Mouse (Mus musculus) limb, embryonic 15.5 days (tissue): ENCODE results near the gene Hdhd5. TPM values are rescaled to one million over a fixed set of nuclear protein-coding genes. Genes with fewer than 3 reads are reported as not detected.

ENCODE experiments used
- ATAC-seq: fragments of 200-750 bp; cut with Nextera tagmentation; 2 replicates; pipeline ENCODE4 v1.8.0; 2017; ENCODE audit warnings: low read depth, moderate TSS enrichment; ENCODE audit not compliant: insufficient number of reproducible peaks, low FRiP score, low TSS enrichment
- H3K27ac ChIP-seq: fragments of 300-500 bp; sonication (generic); 2 replicates; pipeline ENCODE4 v1.5.1; 2015; ENCODE audit warnings: moderate library complexity, mild to moderate bottlenecking, inconsistent platforms
- H3K27me3 ChIP-seq: fragments of 300-500 bp; sonication (generic); 2 replicates; pipeline ENCODE4 v1.6.1; 2015; ENCODE audit warnings: inconsistent platforms
- H3K36me3 ChIP-seq: fragments of 300-500 bp; sonication (generic); 2 replicates; pipeline ENCODE4 v1.6.1; 2015; ENCODE audit warnings: inconsistent platforms
- H3K4me1 ChIP-seq: fragments of 300-500 bp; sonication (generic); 2 replicates; pipeline ENCODE4 v1.6.1; 2015; ENCODE audit warnings: inconsistent platforms
- H3K4me2 ChIP-seq: fragments of 300-500 bp; sonication (generic); 2 replicates; pipeline ENCODE4 v1.6.1; 2015; ENCODE audit warnings: mild to moderate bottlenecking, inconsistent platforms
- H3K4me3 ChIP-seq: fragments of 300-500 bp; sonication (generic); 2 replicates; pipeline ENCODE4 v1.5.1; 2015; ENCODE audit warnings: mild to moderate bottlenecking, inconsistent platforms
- H3K9ac ChIP-seq: fragments of 300-500 bp; sonication (generic); 2 replicates; pipeline ENCODE4 v1.6.1; 2015; ENCODE audit warnings: inconsistent platforms
- H3K9me3 ChIP-seq: fragments of 300-500 bp; sonication (generic); 2 replicates; pipeline ENCODE4 v1.6.1; 2016; ENCODE audit warnings: inconsistent platforms
- WGBS: fragments of 180-500 bp; shearing (Covaris S2); methylation state at CpG from one replicate; pipeline ENCODE4 v1.1.7; 2015; 5-methylcytosine and 5-hydroxymethylcytosine counted together
- polyA plus RNA-seq: library from polyadenylated mRNA; unstranded; fragments of >200 nt; fragmentation: Nextera tagmentation; extraction: Ambion mirVana; gene quantifications from 2 replicates; pipeline ENCODE4 v1.2.1, GENCODE M21; 2015

Gene Hdhd5
- polyA plus RNA-seq, 1 experiment from 2014 or later = 16.2 TPM

GRCm38 (mm10) chr6:120492499-120493373, 38.4 kb downstream of the Hdhd5 start:
- H3K4me1 ChIP-seq = peaks cover 25% of the 10 kb centered on the region
- ATAC-seq = no peak
- WGBS = under 1% methylated on average over 84 of the region's 95 CpGs
- no peaks in the 10 kb centered on the region for H3K9me3 ChIP-seq
- peak overlapping the region; percentile 99 for H3K4me2 ChIP-seq
- H3K27ac ChIP-seq = no peak overlapping the region
- H3K4me3 ChIP-seq = peak overlapping the region; percentile 66
- H3K36me3 ChIP-seq = no peaks in the 10 kb centered on the region
- peak overlapping the region; percentile 37 for H3K9ac ChIP-seq
- H3K27me3 ChIP-seq = peaks cover 45% of the 10 kb centered on the region

DNA sequence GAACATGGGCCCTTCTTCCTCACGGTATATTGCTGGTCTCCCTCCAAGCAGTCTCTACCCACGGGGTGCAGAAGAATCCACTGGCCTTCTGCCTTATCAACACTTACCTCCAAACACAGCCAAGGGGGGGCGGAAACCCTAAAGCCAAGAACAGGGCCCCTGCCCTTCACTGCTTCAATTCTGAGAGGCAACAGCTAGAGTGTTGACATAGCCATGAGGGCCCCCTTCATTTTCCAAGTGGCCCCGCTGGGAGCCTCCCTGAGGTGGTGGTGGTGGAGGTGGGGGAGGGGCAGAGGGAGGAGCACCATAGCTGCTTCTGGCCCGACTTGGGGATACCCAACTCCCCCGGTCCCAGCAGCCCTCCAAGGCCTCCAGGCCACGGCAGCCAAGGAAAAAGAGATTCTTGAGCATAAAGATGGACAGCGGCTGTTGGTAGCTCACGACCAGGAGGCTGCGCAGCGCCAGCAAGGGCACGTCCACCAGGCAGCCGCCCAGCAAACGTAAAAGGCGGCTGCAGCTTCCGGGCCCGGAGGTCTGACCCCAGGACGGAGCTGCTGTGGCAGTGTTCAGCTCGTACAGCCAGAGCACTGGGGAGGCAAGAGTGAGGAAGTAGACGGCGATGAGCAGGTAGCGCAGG, 39.1 kb downstream of the Hdhd5 start:
- WGBS = 13% methylated on average over 22 of the region's 22 CpGs
- Histone ChIP-seq H3K9ac (no peak overlapping the region), H3K27me3 (peaks cover 45% of the 10 kb centered on the region), H3K4me2 (peak overlapping the region; percentile 99), H3K36me3 (no peaks in the 10 kb centered on the region), H3K4me1 (peaks cover 25% of the 10 kb centered on the region), H3K4me3 (peak overlapping the region; percentile 66), H3K9me3 (no peaks in the 10 kb centered on the region), H3K27ac (no peak overlapping the region)
- ATAC-seq = no peak

DNA sequence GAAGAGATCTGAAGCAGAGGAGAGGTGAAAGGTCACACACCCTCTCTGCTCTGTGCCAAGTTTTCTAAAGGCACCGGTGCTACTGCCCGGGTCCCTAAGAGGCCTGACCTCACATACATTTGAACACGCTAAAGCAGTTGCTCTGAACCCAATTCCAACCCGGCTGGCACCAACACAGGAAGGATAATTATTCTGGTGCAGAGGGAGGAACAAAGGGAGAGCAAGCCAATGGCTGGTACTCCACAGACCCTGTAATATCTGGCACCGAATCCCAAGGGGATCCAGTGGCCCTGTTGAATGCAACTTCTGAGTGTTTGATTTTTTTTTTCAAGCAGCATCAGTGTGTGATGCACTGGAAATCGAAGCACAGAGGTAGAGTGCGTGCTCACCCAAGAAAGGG, 40.1 kb downstream of the Hdhd5 start:
- no peak overlapping the region for H3K4me2 ChIP-seq

DNA sequence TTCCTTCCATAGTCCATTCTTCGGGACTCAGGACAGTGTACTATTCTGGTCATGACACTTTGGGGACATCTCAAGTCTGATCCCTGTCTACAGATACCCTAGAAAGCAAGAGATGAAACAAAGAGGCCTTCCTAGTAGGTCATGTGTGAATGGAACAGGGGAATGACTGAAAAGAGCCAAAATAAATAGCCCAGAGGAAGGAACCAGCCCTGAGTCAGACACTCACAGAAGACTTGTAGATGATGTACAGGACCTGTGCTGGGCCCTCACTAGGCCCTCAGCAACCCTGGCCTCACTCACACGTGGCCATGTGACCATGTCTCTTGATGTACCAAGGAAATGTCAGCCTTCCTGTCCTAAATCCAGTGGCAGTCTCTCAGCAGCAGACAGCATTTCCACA, 41.7 kb downstream of the Hdhd5 start:
- ATAC-seq = no peak
- Histone ChIP-seq H3K27ac (no peak overlapping the region), H3K36me3 (no peaks in the 10 kb centered on the region), H3K9ac (no peak overlapping the region), H3K27me3 (peaks cover 41% of the 10 kb centered on the region), H3K4me2 (no peak overlapping the region), H3K4me1 (peaks cover 25% of the 10 kb centered on the region), H3K4me3 (no peak overlapping the region), H3K9me3 (no peaks in the 10 kb centered on the region)
- 45% methylated on average over 2 of the region's 2 CpGs for WGBS

More for the DNA sequence above, 40.1 kb downstream of the Hdhd5 start:
- H3K27me3 ChIP-seq = peaks cover 45% of the 10 kb centered on the region
- 60% methylated on average over 7 of the region's 7 CpGs for WGBS
- no peak overlapping the region for H3K27ac ChIP-seq
- H3K36me3 ChIP-seq = no peaks in the 10 kb centered on the region
- peaks cover 25% of the 10 kb centered on the region for H3K4me1 ChIP-seq
- no peak overlapping the region for H3K9ac ChIP-seq
- ATAC-seq = no peak
- no peaks in the 10 kb centered on the region for H3K9me3 ChIP-seq
- no peak overlapping the region for H3K4me3 ChIP-seq

DNA sequence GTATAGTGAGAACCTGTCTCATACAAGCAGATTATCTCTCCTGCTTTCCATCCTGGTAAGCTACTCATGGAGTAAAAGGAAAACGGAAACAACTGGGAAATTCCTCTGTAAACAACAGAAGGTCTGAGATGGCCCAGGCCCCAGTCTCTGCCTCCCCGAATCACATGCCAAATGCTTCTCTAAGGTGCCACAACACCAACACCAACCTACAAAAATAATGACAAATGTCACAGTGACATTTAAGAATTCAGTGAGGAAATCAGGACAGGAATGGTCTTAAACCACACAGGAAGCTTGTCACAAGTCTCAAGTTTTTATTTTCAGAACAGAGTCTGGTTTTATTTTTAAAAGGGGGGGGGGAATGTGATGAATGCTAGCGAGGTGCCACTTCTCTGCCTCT, 42.5 kb downstream of the Hdhd5 start:
- H3K36me3 ChIP-seq = no peaks in the 10 kb centered on the region
- peaks cover 20% of the 10 kb centered on the region for H3K4me1 ChIP-seq
- ATAC-seq = no peak
- no peak overlapping the region for H3K4me2 ChIP-seq
- H3K27me3 ChIP-seq = peaks cover 32% of the 10 kb centered on the region
- no peaks in the 10 kb centered on the region for H3K9me3 ChIP-seq
- H3K4me3 ChIP-seq = no peak overlapping the region
- WGBS = 59% methylated on average over 3 of the region's 3 CpGs
- no peak overlapping the region for H3K9ac ChIP-seq
- no peak overlapping the region for H3K27ac ChIP-seq

DNA sequence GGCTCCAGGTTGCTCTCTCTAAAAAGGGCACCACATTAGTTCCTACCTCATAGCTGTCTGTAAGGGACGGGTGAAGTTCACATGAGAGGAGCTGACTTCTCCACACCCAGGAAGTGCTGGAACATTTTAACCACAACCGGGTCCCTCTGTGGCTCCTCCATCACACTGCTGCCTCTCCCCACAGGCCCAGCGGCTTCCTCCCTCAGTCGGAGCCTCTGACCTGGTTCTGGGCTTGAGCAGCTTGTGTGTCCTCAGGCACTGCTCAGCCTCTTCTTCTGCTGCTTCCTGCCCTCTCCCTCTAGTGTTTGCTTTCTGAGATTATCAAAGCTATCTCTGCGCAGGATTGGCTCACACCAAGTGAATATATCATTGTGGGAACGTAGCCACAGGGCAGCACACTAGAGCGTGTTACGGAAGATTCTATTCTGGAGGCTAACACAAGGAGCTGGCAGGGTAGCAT, 45.0 kb downstream of the Hdhd5 start:
- 63% methylated on average over 8 of the region's 8 CpGs for WGBS
- Histone ChIP-seq H3K4me3 (no peak overlapping the region), H3K27ac (no peak overlapping the region), H3K36me3 (peaks cover 4% of the 10 kb centered on the region; the same call in 1 of the 2 replicates), H3K4me2 (no peak overlapping the region), H3K9ac (no peak overlapping the region), H3K9me3 (no peaks in the 10 kb centered on the region), H3K27me3 (peaks cover 8% of the 10 kb centered on the region; the same call in 1 of the 2 replicates), H3K4me1 (no peaks in the 10 kb centered on the region; the same call in 1 of the 2 replicates)
- no peak for ATAC-seq

- Histone ChIP-seq H3K27ac (no peak overlapping the region), H3K4me1 (no peaks in the 10 kb centered on the region; the same call in 1 of the 2 replicates), H3K36me3 (peaks cover 8% of the 10 kb centered on the region; the same call in 1 of the 2 replicates), H3K4me3 (no peak overlapping the region), H3K9me3 (no peaks in the 10 kb centered on the region), H3K27me3 (0 out of 2 replicates have a peak, but pooled peaks cover 4% of the 10 kb centered on the region), H3K9ac (no peak overlapping the region), H3K4me2 (no peak overlapping the region)
- WGBS = 67% methylated on average over 3 of the region's 3 CpGs
- no peak for ATAC-seq
Measured at GRCm38 (mm10) chr6:120485038-120485437, 46.1 kb downstream of the Hdhd5 start.

DNA sequence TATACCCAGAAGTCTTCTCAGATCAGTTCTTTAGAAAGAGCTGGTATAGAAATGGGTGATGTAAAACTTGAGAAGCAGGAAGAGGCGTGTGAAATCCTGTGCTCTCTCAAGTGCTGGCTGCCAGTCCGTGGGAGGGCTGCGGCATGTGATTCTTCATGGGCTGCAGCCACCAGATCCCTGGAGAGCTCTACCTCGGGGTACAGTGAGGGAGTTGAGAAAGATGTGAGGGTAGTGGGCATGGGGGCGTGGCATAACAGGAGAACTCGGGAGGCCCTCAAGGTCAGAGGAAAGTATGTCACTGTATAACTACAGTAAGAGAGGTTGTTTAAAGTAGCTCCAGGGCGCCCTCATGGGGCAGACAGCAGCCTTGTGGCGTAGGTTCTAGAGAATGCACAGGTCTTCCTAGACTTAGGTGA, 47.9 kb downstream of the Hdhd5 start:
- Histone ChIP-seq H3K4me3 (no peak overlapping the region), H3K4me2 (no peak overlapping the region), H3K9ac (no peak overlapping the region), H3K27me3 (0 out of 2 replicates have a peak, but pooled peaks cover 4% of the 10 kb centered on the region), H3K27ac (no peak overlapping the region), H3K36me3 (peaks cover 8% of the 10 kb centered on the region; the same call in 1 of the 2 replicates), H3K4me1 (no peaks in the 10 kb centered on the region; the same call in 1 of the 2 replicates), H3K9me3 (no peaks in the 10 kb centered on the region)
- 28% methylated on average over 8 of the region's 8 CpGs for WGBS
- no peak for ATAC-seq

GRCm38 (mm10) chr6:120482756-120483155, 48.4 kb downstream of the Hdhd5 start:
- no peak overlapping the region for H3K27ac ChIP-seq
- H3K36me3 ChIP-seq = peaks cover 8% of the 10 kb centered on the region; the same call in 1 of the 2 replicates
- no peaks in the 10 kb centered on the region; the same call in 1 of the 2 replicates for H3K4me1 ChIP-seq
- H3K4me2 ChIP-seq = no peak overlapping the region
- 0 out of 2 replicates have a peak, but pooled peaks cover 4% of the 10 kb centered on the region for H3K27me3 ChIP-seq
- no peak overlapping the region for H3K9ac ChIP-seq
- no peak overlapping the region for H3K4me3 ChIP-seq
- ATAC-seq = no peak
- no peaks in the 10 kb centered on the region for H3K9me3 ChIP-seq
- 37% methylated on average over 6 of the region's 6 CpGs for WGBS

GRCm38 (mm10) chr6:120482021-120482420, 49.1 kb downstream of the Hdhd5 start:
- ATAC-seq = no peak

DNA sequence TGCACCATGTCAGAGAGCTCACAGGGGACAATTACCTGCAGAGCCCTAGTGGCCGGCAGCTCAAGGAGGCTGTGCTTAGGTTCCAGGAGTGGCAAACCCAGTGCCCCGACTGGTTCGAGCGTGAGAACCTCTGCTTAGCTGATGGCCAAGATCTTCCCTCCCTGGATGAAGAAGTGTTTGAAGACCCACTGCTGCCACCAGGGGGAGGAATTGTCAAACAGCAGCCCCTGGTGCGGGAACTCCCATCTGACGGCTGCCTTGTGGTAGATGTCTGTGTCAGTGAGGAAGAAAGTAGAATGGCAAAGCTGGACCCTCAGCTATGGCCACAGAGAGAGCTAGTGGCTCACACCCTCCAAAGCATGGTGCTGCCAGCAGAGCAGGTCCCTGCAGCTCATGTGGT, 49.6 kb downstream of the Hdhd5 start:
- WGBS = 88% methylated on average over 6 of the region's 6 CpGs

More at GRCm38 (mm10) chr6:120482021-120482420, 49.1 kb downstream of the Hdhd5 start:
- Histone ChIP-seq H3K27me3 (0 out of 2 replicates have a peak, but pooled peaks cover 4% of the 10 kb centered on the region), H3K9me3 (no peaks in the 10 kb centered on the region), H3K9ac (no peak overlapping the region), H3K27ac (no peak overlapping the region), H3K4me1 (no peaks in the 10 kb centered on the region; the same call in 1 of the 2 replicates), H3K4me3 (no peak overlapping the region), H3K36me3 (peaks cover 8% of the 10 kb centered on the region; the same call in 1 of the 2 replicates), H3K4me2 (no peak overlapping the region)
- 94% methylated on average over 14 of the region's 14 CpGs for WGBS

More for the DNA sequence above, 49.6 kb downstream of the Hdhd5 start:
- Histone ChIP-seq H3K27ac (no peak overlapping the region), H3K9ac (no peak overlapping the region), H3K4me1 (no peaks in the 10 kb centered on the region; the same call in 1 of the 2 replicates), H3K9me3 (no peaks in the 10 kb centered on the region), H3K4me3 (no peak overlapping the region), H3K36me3 (peaks cover 8% of the 10 kb centered on the region; the same call in 1 of the 2 replicates), H3K4me2 (no peak overlapping the region), H3K27me3 (0 out of 2 replicates have a peak, but pooled peaks cover 4% of the 10 kb centered on the region)
- ATAC-seq = no peak
